Mouse (Mus musculus): ENCODE data around the gene Fbxl8. TPM values are rescaled to one million over a fixed set of nuclear protein-coding genes. Genes with fewer than 3 reads are reported as not detected.
"Not testable (repeated sequence)": the region's sequence is repeated elsewhere in the genome, so short reads cannot be mapped to it uniquely, and the experiment has no call there.

Gene Fbxl8
- polyA plus RNA-seq (2015; fragmentation: Nextera tagmentation; extraction: Ambion mirVana): 4.8 and 4.9 TPM in 2 replicates

DNA sequence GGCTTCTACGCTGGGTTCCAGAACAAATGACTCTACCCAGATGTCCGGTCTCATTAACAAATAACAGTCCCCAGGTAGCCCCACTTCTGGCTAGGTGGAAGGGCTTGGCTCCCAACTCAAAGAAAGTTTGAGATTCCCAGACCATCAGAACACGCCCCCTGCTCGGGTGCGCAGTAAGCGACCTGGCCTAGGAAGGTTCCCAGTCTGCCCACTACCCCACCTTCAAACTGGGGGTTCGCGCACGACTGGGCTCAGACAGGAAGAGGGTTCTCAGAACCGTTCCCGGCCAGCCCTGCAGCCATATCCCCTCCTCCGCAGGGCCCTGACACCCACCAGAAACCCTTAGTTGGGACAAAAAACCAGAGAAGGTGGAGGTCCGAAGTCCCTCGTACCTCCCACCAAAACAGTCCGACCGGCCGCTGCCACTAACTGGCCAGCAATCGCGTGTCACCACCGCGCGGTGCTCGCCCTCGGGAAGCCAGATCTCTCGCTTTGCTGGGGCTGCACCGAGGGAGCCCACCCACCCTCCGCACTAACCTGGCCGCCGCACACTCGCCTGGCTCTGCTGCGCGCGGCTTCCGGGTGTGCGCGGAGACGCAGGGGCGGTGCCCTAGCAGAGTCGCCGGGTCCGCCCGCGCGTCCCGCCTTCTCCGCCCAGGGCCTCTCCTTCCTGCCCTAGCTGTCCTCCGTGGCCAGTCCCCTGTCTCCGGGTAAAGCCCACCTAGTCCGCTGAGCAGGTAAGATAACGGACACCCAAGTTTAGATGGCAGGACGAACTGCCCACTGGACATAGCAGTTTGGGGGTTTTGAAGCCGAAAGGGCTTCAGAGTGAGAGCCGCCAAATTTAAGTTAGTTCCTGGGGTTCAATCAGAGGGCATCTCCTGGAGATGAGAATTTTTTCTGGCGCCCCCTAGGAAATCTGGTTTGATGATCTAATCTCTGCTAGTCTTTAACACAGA is at the start of gene Fbxl8, which contains the start of gene Tradd:
Gene Fbxl8 (plus strand): TSS at position 625 of the 959 bp plus-strand sequence.
Gene Tradd (minus strand): TSS at position 586 of the 959 bp plus-strand sequence.
- Histone ChIP-seq H3K9ac (peak within 1 kb of the TSS; percentile 51), H3K4me2 (peak within 1 kb of the TSS; percentile 93), H3K4me1 (peaks cover 50% of the 10 kb centered on the region), H3K27me3 (peaks cover 57% of the 10 kb centered on the region), H3K4me3 (peak within 1 kb of the TSS; percentile 73), H3K27ac (no peak within 1 kb of the TSS), H3K36me3 (no peaks in the 10 kb centered on the region), H3K9me3 (no peaks in the 10 kb centered on the region)
- peak; percentile 70 for ATAC-seq (ENCODE audit: borderline replicate concordance, extremely low read depth, low FRiP score, low TSS enrichment)
- under 1% methylated on average over 54 of the region's 54 CpGs for WGBS

DNA sequence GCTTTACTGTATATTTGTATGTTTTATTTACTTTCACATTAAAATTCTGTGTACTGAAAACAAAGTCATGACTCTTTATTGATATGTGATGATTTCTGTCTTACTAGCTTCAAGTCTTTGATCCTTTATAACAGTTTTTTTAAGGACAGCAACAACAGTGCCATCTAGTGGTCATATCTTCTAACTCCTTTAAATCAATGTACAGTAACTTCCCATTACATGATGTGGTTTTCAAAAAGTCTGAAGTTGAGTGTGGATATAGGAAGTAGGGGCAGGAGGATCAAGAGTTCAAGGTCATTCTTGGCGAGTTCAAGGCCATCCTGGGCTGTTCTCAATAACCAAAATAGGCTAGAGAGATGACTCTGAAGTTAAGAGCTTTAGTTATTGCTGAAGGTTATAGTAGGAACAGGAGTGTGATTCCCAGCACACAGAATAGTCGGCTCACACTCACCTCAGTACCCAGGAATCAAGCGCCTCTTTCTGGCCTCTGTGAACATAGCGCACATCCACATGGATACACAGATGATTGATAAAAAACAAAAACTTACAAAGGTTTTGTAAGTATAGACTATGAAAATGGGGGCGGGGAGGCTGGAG is 46.4 kb upstream of the Fbxl8 start:
- WGBS: 74% methylated on average over 5 of the region's 5 CpGs
- no peaks in the 10 kb centered on the region for H3K4me1 ChIP-seq
- H3K27me3 ChIP-seq: no peaks in the 10 kb centered on the region
- H3K4me3 ChIP-seq: no peak overlapping the region
- H3K4me2 ChIP-seq: no peak overlapping the region
- ATAC-seq (ENCODE audit: borderline replicate concordance, extremely low read depth, low FRiP score, low TSS enrichment): no peak
- peaks cover 17% of the 10 kb centered on the region for H3K36me3 ChIP-seq
- H3K9ac ChIP-seq: no peak overlapping the region
- no peaks in the 10 kb centered on the region for H3K9me3 ChIP-seq
- H3K27ac ChIP-seq: no peak overlapping the region

GRCm38 (mm10) chr8:105223850-105224249 is 40.6 kb upstream of the Fbxl8 start:
- H3K27me3 ChIP-seq: no peaks in the 10 kb centered on the region
- H3K4me3 ChIP-seq: no peak overlapping the region
- H3K4me1 ChIP-seq: peaks cover 24% of the 10 kb centered on the region
- H3K9ac ChIP-seq: no peak overlapping the region
- no peak for ATAC-seq (ENCODE audit: borderline replicate concordance, extremely low read depth, low FRiP score, low TSS enrichment)
- peak overlapping the region; percentile 87 for H3K4me2 ChIP-seq
- no peaks in the 10 kb centered on the region for H3K9me3 ChIP-seq
- no peaks in the 10 kb centered on the region for H3K36me3 ChIP-seq
- H3K27ac ChIP-seq: peak overlapping the region; percentile 89; the same call in 1 of the 2 replicates
- WGBS: 69% methylated on average over 7 of the region's 7 CpGs

- ATAC-seq (ENCODE audit: borderline replicate concordance, extremely low read depth, low FRiP score, low TSS enrichment): peak; percentile 93
- H3K4me1 ChIP-seq: peaks cover 24% of the 10 kb centered on the region
- WGBS: 2% methylated on average over 34 of the region's 34 CpGs
- no peaks in the 10 kb centered on the region for H3K27me3 ChIP-seq
- peak within 1 kb of the TSS; percentile 89 for H3K27ac ChIP-seq
- H3K4me2 ChIP-seq: peak within 1 kb of the TSS; percentile 87
- H3K4me3 ChIP-seq: peak within 1 kb of the TSS; percentile 65
- no peaks in the 10 kb centered on the region for H3K9me3 ChIP-seq
- peak within 1 kb of the TSS; percentile 64 for H3K9ac ChIP-seq
- H3K36me3 ChIP-seq: no peaks in the 10 kb centered on the region
These were observed 39.8 kb upstream of the Fbxl8 start, which contains the start of gene D230025D16Rik for GRCm38 (mm10) chr8:105224413-105225271. D230025D16Rik (plus strand) TSS chr8:105225145.

DNA sequence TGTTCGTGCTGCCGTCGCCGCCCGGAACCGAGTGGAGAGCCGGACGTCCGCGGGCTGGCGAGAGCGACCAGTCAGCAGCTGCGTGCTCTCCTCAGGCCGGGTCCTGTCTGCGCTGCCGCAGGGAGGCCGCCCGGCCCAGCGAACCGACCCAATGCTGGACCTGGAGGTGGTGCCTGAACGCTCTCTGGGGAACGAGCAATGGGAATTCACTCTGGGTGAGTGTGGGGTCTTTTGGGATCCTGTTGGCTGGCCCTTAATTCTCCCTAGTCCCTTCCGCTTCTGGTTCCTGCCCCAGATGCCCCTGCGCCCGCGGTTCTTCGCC is 39.2 kb upstream of the Fbxl8 start:
- H3K9me3 ChIP-seq: no peaks in the 10 kb centered on the region
- H3K4me2 ChIP-seq: peak overlapping the region; percentile 87
- H3K4me3 ChIP-seq: peak overlapping the region; percentile 65
- H3K27me3 ChIP-seq: no peaks in the 10 kb centered on the region
- H3K4me1 ChIP-seq: peaks cover 24% of the 10 kb centered on the region
- peak overlapping the region; percentile 64 for H3K9ac ChIP-seq
- WGBS: under 1% methylated on average over 27 of the region's 27 CpGs
- no peaks in the 10 kb centered on the region for H3K36me3 ChIP-seq
- ATAC-seq (ENCODE audit: borderline replicate concordance, extremely low read depth, low FRiP score, low TSS enrichment): no peak
- peak overlapping the region; percentile 89 for H3K27ac ChIP-seq

- no peaks in the 10 kb centered on the region for H3K27me3 ChIP-seq
- no peaks in the 10 kb centered on the region for H3K36me3 ChIP-seq
- peak overlapping the region; percentile 65 for H3K4me3 ChIP-seq
- peak overlapping the region; percentile 89 for H3K27ac ChIP-seq
- 12% methylated on average over 6 of the region's 6 CpGs for WGBS
- H3K4me2 ChIP-seq: peak overlapping the region; percentile 87
- no peak for ATAC-seq (ENCODE audit: borderline replicate concordance, extremely low read depth, low FRiP score, low TSS enrichment)
- H3K4me1 ChIP-seq: peaks cover 24% of the 10 kb centered on the region
- no peaks in the 10 kb centered on the region for H3K9me3 ChIP-seq
- H3K9ac ChIP-seq: peak overlapping the region; percentile 64
These were observed 38.5 kb upstream of the Fbxl8 start for GRCm38 (mm10) chr8:105225917-105226316.

DNA sequence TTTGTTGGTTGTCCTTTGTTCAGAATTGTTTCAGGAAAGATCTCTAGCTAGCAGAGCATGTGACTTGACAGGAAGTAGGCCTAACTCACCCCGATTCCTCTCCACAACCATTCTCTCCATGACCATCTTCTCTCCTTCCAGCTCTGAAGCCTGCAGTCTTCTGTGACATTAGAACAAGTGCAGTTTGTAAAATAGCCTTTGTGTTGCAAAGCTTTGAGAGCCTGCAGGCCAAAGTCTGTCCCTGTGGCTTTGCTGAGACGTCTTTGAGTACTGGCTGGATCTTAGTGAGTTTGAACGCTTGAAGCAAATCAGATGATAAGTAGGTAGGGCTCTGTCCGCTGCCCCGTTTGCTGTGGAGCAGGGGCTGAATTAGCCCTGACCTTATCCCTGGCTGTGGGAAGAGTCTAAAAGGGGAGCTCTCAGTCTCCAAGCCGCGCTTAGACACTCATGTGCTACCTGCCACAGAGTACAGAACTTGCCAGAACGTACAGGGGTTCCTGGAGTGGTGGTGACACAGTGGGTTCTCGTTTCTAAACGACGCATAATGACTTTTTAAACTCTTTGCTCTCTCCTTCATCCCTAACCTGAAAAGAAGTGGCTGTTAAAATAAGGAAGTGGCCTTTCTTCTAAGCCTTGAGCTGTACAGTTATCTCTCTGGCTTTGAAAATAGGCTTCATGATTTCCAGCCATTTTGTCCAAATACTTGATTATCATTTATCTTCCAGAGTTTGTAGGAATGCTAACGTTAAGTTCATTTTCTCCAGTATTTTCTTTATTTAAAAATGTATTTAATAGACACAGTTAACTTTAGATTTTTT is 32.7 kb upstream of the Fbxl8 start:
- 74% methylated on average over 12 of the region's 12 CpGs for WGBS
- peaks cover 31% of the 10 kb centered on the region for H3K36me3 ChIP-seq
- ATAC-seq (ENCODE audit: borderline replicate concordance, extremely low read depth, low FRiP score, low TSS enrichment): no peak
- no peaks in the 10 kb centered on the region for H3K9me3 ChIP-seq
- H3K27ac ChIP-seq: no peak overlapping the region
- peaks cover 8% of the 10 kb centered on the region for H3K4me1 ChIP-seq
- no peaks in the 10 kb centered on the region for H3K27me3 ChIP-seq
- H3K4me3 ChIP-seq: no peak overlapping the region
- H3K4me2 ChIP-seq: no peak overlapping the region
- H3K9ac ChIP-seq: no peak overlapping the region

DNA sequence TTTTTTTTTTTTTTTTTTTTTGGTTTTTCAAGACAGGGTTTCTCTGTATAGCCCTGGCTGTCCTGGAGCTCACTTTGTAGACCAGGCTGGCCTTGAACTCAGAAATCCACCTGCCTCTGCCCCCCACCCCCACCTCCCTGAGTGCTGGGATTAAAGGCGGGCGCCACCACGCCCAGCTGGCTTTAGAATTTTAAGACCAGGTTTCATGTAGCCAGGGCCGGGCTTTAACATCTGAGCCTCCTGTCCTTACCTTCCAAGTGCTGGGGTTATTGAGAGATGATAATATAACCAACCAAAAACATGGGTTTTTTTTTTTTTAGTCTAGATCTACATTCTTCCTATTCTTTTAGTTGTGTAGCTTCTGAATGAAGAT is 32.1 kb upstream of the Fbxl8 start:
- WGBS: 95% methylated on average over 4 of the region's 4 CpGs
- H3K27ac ChIP-seq; H3K27me3 ChIP-seq; H3K4me2 ChIP-seq; H3K4me3 ChIP-seq; H3K4me1 ChIP-seq; H3K9me3 ChIP-seq; ATAC-seq (ENCODE audit: borderline replicate concordance, extremely low read depth, low FRiP score, low TSS enrichment); H3K9ac ChIP-seq: not testable (repeated sequence)
- H3K36me3 ChIP-seq: peaks cover 31% of the 10 kb centered on the region

DNA sequence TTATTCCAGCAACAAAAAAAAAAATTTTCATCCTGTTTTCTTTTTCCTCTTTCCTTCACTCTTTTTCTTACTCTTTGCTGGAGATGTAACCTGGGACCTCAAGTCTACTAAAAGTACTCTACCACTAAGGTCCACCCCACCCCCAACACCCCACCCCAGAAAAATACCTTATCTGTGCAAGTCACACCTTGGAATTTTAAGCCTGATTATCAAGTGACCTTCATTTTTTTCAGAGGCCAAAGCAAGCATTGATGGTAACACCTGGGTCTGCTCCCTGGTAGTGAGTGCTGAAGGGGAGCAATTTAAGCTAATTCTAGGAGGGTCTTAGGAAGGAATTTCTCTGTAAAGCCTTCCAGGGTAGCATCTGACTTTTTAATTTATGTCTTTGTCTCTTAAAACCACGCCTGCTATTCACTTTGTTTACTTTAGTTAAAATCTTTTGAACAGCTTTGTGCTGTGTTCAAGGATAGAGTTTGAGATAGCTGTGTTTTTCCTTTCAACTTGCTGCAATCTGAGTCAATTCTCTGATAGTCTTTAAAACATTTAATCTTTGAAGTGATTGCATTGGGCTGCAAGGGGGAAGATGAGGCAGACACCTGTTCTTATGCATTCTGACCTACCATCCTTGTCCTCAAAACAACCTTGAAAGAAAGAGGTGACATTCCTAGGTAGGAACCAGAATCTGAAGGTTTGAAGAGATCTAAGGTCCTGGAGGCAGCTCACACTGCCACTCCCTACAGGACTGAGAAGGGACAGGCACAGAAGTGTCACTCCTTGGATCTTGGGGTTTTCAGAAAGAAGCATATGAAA is 31.1 kb upstream of the Fbxl8 start:
- no peak overlapping the region for H3K4me3 ChIP-seq
- ATAC-seq (ENCODE audit: borderline replicate concordance, extremely low read depth, low FRiP score, low TSS enrichment): no peak
- no peaks in the 10 kb centered on the region for H3K27me3 ChIP-seq
- no peak overlapping the region for H3K27ac ChIP-seq
- H3K9ac ChIP-seq: no peak overlapping the region
- no peak overlapping the region for H3K4me2 ChIP-seq
- H3K4me1 ChIP-seq: 0 out of 2 replicates have a peak, but pooled peaks cover 2% of the 10 kb centered on the region
- 24% methylated on average over 1 of the region's 1 CpGs for WGBS
- peaks cover 31% of the 10 kb centered on the region for H3K36me3 ChIP-seq
- no peaks in the 10 kb centered on the region for H3K9me3 ChIP-seq

DNA sequence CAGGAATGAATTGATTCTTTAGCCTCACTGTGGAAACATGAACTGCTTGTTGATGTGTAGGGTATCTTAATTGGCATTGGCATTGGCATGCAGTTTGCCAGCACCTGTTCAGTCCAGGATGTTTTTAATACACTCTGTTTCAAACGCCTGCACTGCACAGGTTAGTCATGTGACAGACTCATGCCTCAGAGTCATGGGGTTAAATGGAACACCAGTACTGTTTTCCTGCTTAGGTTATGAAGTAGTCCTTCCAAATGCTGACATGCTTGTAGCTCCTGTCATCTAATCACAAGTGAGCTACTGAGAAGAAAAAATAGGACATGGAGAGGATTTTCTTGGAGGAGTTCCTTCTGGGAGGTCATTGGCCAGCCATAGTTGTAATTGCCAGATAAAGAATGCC is 29.2 kb upstream of the Fbxl8 start:
- Histone ChIP-seq H3K36me3 (peaks cover 47% of the 10 kb centered on the region), H3K4me3 (no peak overlapping the region), H3K27ac (no peak overlapping the region), H3K9me3 (no peaks in the 10 kb centered on the region), H3K9ac (no peak overlapping the region), H3K4me2 (no peak overlapping the region), H3K4me1 (0 out of 2 replicates have a peak, but pooled peaks cover 2% of the 10 kb centered on the region), H3K27me3 (no peaks in the 10 kb centered on the region)
- ATAC-seq (ENCODE audit: borderline replicate concordance, extremely low read depth, low FRiP score, low TSS enrichment): no peak
- 69% methylated on average over 1 of the region's 1 CpGs for WGBS

Measured in lung, embryonic 15.5 days (tissue).